Mouse (Mus musculus) cortical plate, adult 2 months (tissue): ENCODE results near the gene Slc43a1.

ENCODE experiments used
- CTCF ChIP-seq: fragments of 200-500 bp; IDR thresholded peaks from 2 replicates; pipeline ENCODE4 v1.5.1; 2011; ENCODE audit warnings: mild to moderate bottlenecking, control low read depth, low read length; ENCODE audit not compliant: insufficient read depth; ENCODE audit errors: extremely low read depth
- POLR2A ChIP-seq: fragments of 200-500 bp; IDR thresholded peaks from 2 replicates; pipeline ENCODE4 v1.6.1; 2011; ENCODE audit warnings: mild to moderate bottlenecking, low read length, control low read depth; ENCODE audit not compliant: insufficient read depth; ENCODE audit errors: extremely low read depth

GRCm38 (mm10) chr2:84862231-84862630 lies 23.6 kb downstream of the Slc43a1 start:
- TF ChIP-seq POLR2A = no peak
- no peak for TF ChIP-seq CTCF
